In genomic region chr16:20629731-20630634, GRCm38 (mm10) we compare ENCODE assay signal across 9 mouse cellular contexts. TPM values are rescaled to one million over a fixed set of nuclear protein-coding genes. Genes with fewer than 3 reads are reported as not detected.
DNase-seq lines count a peak whose midpoint lies in the region; ATAC-seq and TF ChIP-seq lines count a peak whose summit lies in the region.
"Had no signal": no experiment of that assay in that cellular context is flagged by ENCODE, and none has a peak within 500 bp of the region (broad histone marks: within the 10 kb centered on the region; RNA-seq: fewer than 3 reads in every experiment).

Ece2 (plus strand) TSS chr16:20629828.

- peaks cover 6% of the 10 kb centered on the region; the same call in 1 of the 2 replicates for H3K27me3 ChIP-seq in spleen, adult 2 months (ENCODE audit: control insufficient read depth, insufficient read depth, low read length)
- peaks cover 13% of the 10 kb centered on the region for H3K27me3 ChIP-seq in forebrain, embryonic 12.5 days
- peaks cover 20% of the 10 kb centered on the region; the same call in 1 of the 2 replicates for H3K27me3 ChIP-seq in intestine, postnatal 0 days (replicated peaks; ENCODE audit: control insufficient read depth, insufficient read depth, low read length)
- peaks cover 11% of the 10 kb centered on the region; the same call in 1 of the 2 replicates for H3K27me3 ChIP-seq in stomach, embryonic 16.5 days (ENCODE audit: control insufficient read depth, insufficient read depth, low read length)

- H3K27ac ChIP-seq in spleen, adult 2 months (ENCODE audit: insufficient read depth, low read length): no peak within 1 kb of the TSS
- H3K27ac ChIP-seq in brown adipose tissue, adult 24 weeks (replicated peaks; ENCODE audit: low read depth, low read length): no peak within 1 kb of the TSS
- H3K27ac ChIP-seq in forebrain, embryonic 12.5 days: peak within 1 kb of the TSS; percentile 53; the same call in 1 of the 2 replicates
- no peak within 1 kb of the TSS for H3K27ac ChIP-seq in intestine, postnatal 0 days (ENCODE audit: low read depth, low read length)
- H3K27ac ChIP-seq in stomach, embryonic 16.5 days (ENCODE audit: low read length): no peak within 1 kb of the TSS

- peak within 1 kb of the TSS; percentile 19; the same call in 1 of the 2 replicates for H3K4me3 ChIP-seq in spleen, adult 2 months (ENCODE audit: extremely low read depth, insufficient read depth, insufficient read length)
- peak within 1 kb of the TSS; percentile 39 for H3K4me3 ChIP-seq in brown adipose tissue, adult 24 weeks (ENCODE audit: insufficient read depth, low read depth, low read length)
- H3K4me3 ChIP-seq in forebrain, embryonic 12.5 days (replicated peaks): peak within 1 kb of the TSS; percentile 64
- H3K4me3 ChIP-seq in intestine, postnatal 0 days (ENCODE audit: low read depth, low read length): peak within 1 kb of the TSS; percentile 44
- H3K4me3 ChIP-seq in stomach, embryonic 16.5 days (replicated peaks; ENCODE audit: low read length): peak within 1 kb of the TSS; percentile 59
- H3K4me3 ChIP-seq: erythroblast, embryonic 14.5 days had no signal

- TF ChIP-seq CTCF in spleen, adult 2 months (IDR thresholded peaks at IDR 0.05; ENCODE audit: extremely low read depth, insufficient read depth, insufficient read length, insufficient replicate concordance): no peak
- TF ChIP-seq CTCF in intestine, postnatal 0 days (IDR thresholded peaks at IDR 0.05; ENCODE audit: low read depth): no peak

- peak within 1 kb of the TSS; percentile 94 for H3K4me2 ChIP-seq in forebrain, embryonic 12.5 days
- peak within 1 kb of the TSS; percentile 82 for H3K4me2 ChIP-seq in intestine, postnatal 0 days (replicated peaks; ENCODE audit: low read depth)
- peak within 1 kb of the TSS; percentile 87 for H3K4me2 ChIP-seq in stomach, embryonic 16.5 days (ENCODE audit: low read depth, low read length)

- no peaks in the 10 kb centered on the region for H3K9me3 ChIP-seq in forebrain, embryonic 12.5 days
- H3K9me3 ChIP-seq in intestine, postnatal 0 days (ENCODE audit: control insufficient read depth): no peaks in the 10 kb centered on the region
- no peaks in the 10 kb centered on the region for H3K9me3 ChIP-seq in stomach, embryonic 16.5 days (replicated peaks; ENCODE audit: control insufficient read depth, low read length)

- WGBS in spleen, adult 2 months: 12% methylated on average over 52 of the region's 54 CpGs
- 7% methylated on average over 49 of the region's 54 CpGs for whole genome bisulfite sequencing in forebrain, embryonic 12.5 days
- 9% methylated on average over 54 of the region's 54 CpGs for WGBS in intestine, postnatal 0 days
- 6% methylated on average over 54 of the region's 54 CpGs for WGBS in stomach, embryonic 16.5 days

- peak within 1 kb of the TSS; percentile 75 for H3K9ac ChIP-seq in forebrain, embryonic 12.5 days
- H3K9ac ChIP-seq in intestine, postnatal 0 days (ENCODE audit: low read depth, low read length): peak within 1 kb of the TSS; percentile 48
- H3K9ac ChIP-seq in stomach, embryonic 16.5 days (ENCODE audit: low read length): peak within 1 kb of the TSS; percentile 72

- no peak for DNase-seq in spleen, adult 2 months (ENCODE audit: low read depth in 1 of 2, low spot score in 2 of 2)
- DNase-seq in spleen, adult 18-20 months: no peak
- DNase-seq in urinary bladder, postnatal 14 days (ENCODE audit: low spot score): no peak

- TF ChIP-seq POLR2A in spleen, adult 2 months (IDR thresholded peaks at IDR 0.05; ENCODE audit: low read depth, low read length): no peak

- H3K4me1 ChIP-seq in spleen, adult 2 months (ENCODE audit: control insufficient read depth, insufficient read depth, insufficient read length): 0 out of 2 replicates have a peak, but pooled peaks cover 5% of the 10 kb centered on the region
- H3K4me1 ChIP-seq in brown adipose tissue, adult 24 weeks (ENCODE audit: control insufficient read depth, insufficient read depth, insufficient read length, low read length): no peaks in the 10 kb centered on the region; the same call in 1 of the 2 replicates
- H3K4me1 ChIP-seq in forebrain, embryonic 12.5 days: peaks cover 17% of the 10 kb centered on the region
- no peaks in the 10 kb centered on the region for H3K4me1 ChIP-seq in intestine, postnatal 0 days (replicated peaks; ENCODE audit: control insufficient read depth, insufficient read depth, low read length)
- peaks cover 7% of the 10 kb centered on the region; the same call in 1 of the 2 replicates for H3K4me1 ChIP-seq in stomach, embryonic 16.5 days (ENCODE audit: control insufficient read depth, insufficient read depth, low read length)

- no peaks in the 10 kb centered on the region for H3K36me3 ChIP-seq in spleen, adult 2 months (ENCODE audit: control insufficient read depth, insufficient read depth, low read length)
- no peaks in the 10 kb centered on the region for H3K36me3 ChIP-seq in forebrain, embryonic 12.5 days (replicated peaks)
- H3K36me3 ChIP-seq in intestine, postnatal 0 days (ENCODE audit: control insufficient read depth, insufficient read depth): no peaks in the 10 kb centered on the region
- no peaks in the 10 kb centered on the region for H3K36me3 ChIP-seq in stomach, embryonic 16.5 days (ENCODE audit: control insufficient read depth, insufficient read depth, low read length)

- peak; percentile 70 for ATAC-seq in forebrain, embryonic 12.5 days (ENCODE audit: low FRiP score)
- ATAC-seq in intestine, postnatal 0 days: no peak
- ATAC-seq in megakaryocyte, adult 5-6 weeks (ENCODE audit: poor library complexity, severe bottlenecking): peak; percentile 33
- peak; percentile 66; the same call in 1 of the 2 replicates for ATAC-seq in stomach, embryonic 16.5 days (ENCODE audit: insufficient read depth, low FRiP score)

RNA-seq across cellular contexts. Expression of gene Ece2, which starts in this region (rescaled TPM):
- polyA plus RNA-seq in spleen, adult 2 months (2012; rRNA removed): 0.07 and 0.15 TPM in 2 replicates
- polyA plus RNA-seq in brown adipose tissue, adult 24 weeks (2012; ENCODE audit: insufficient read depth, insufficient read length, missing spikeins): not detected in 2 replicates
- polyA plus RNA-seq in forebrain, embryonic 12.5 days (2016; fragmentation: Nextera tagmentation; extraction: Ambion mirVana): 7.2 and 8.5 TPM in 2 replicates
- 0.17 and 0.22 TPM in 2 replicates for polyA plus RNA-seq in intestine, postnatal 0 days (2015; fragmentation: Nextera tagmentation; extraction: Ambion mirVana)
- not detected in 2 replicates for total RNA-seq in megakaryocyte, adult 5-6 weeks (2015)
- not detected in 2 replicates for total RNA-seq in megakaryocyte, adult 5-6 weeks (2017)
- 2.4 and 2.6 TPM in 2 replicates for polyA plus RNA-seq in stomach, embryonic 16.5 days (2015; fragmentation: Nextera tagmentation; extraction: Ambion mirVana)
- polyA plus RNA-seq: erythroblast, embryonic 14.5 days had no signal

Comparison
In these comparisons a context has a peak if more than half of its experiments do, and no peak if none do; other contexts are left out.
1. Peak in ATAC-seq in megakaryocyte, adult 5-6 weeks; RNA of the gene not detected or under 1 TPM.